ENCODE assay signal across 12 mouse cellular contexts in genomic region chr6:134053146-134053545, GRCm38 (mm10).
"Had no signal": no experiment of that assay in that cellular context is flagged by ENCODE, and none has a peak within 500 bp of the region (broad histone marks: within the 10 kb centered on the region; RNA-seq: fewer than 3 reads in every experiment).

No protein-coding gene starts in this region.

- H3K9ac ChIP-seq: liver, embryonic 15.5 days; midbrain, embryonic 13.5 days had no signal

- H3K9me3 ChIP-seq: limb, embryonic 10.5 days; liver, embryonic 15.5 days; midbrain, embryonic 13.5 days had no signal

- H3K4me2 ChIP-seq: liver, embryonic 11.5 days; liver, embryonic 15.5 days; midbrain, embryonic 13.5 days had no signal

- H3K27ac ChIP-seq: left cerebral cortex, adult 2 months; limb, embryonic 10.5 days; liver, embryonic 15.5 days; midbrain, embryonic 13.5 days had no signal

- DNase-seq: lung, adult 2 months; lung, postnatal 36 days; right cerebral cortex, adult 18-20 months; right cerebral cortex, postnatal 25 days; thymus, adult 18-20 months; thymus, postnatal 14 days had no signal

- H3K4me3 ChIP-seq: left cerebral cortex, adult 2 months; limb, embryonic 10.5 days; liver, embryonic 15.5 days; midbrain, embryonic 13.5 days had no signal

- H3K36me3 ChIP-seq: liver, embryonic 15.5 days; midbrain, embryonic 13.5 days had no signal

- ATAC-seq: lung, postnatal 0 days; midbrain, embryonic 13.5 days had no signal

- H3K27me3 ChIP-seq: liver, embryonic 15.5 days; midbrain, embryonic 13.5 days had no signal
